Mouse (Mus musculus) kidney, adult 2 months (tissue): ENCODE measurements at regions not wholly inside any gene's neighbourhood (a gene's known extent, or its start where the extent isn't known, plus 50 kb on each side); places are given as distances from the start of the nearest gene placed in this dataset.

Source experiments
- DNase-seq: peaks from one replicate; pipeline ENCODE4 v3.0.0; 2021
- H3K27ac ChIP-seq: fragments of 200-500 bp; 2 replicates; pipeline ENCODE4 v1.5.1; 2012; ENCODE audit warnings: low read depth, low read length, control low read depth, inconsistent platforms; ENCODE audit not compliant: insufficient read depth
- H3K27me3 ChIP-seq: fragments of 200-500 bp; replicated peaks from 2 replicates; pipeline ENCODE4 v1.6.1; 2012; ENCODE audit warnings: mild to moderate bottlenecking, moderate library complexity, low read length, inconsistent platforms; ENCODE audit not compliant: control insufficient read depth, insufficient read depth
- H3K36me3 ChIP-seq: fragments of 200-500 bp; 2 replicates; pipeline ENCODE4 v1.6.1; 2012; ENCODE audit warnings: mild to moderate bottlenecking, moderate library complexity, low read length, inconsistent platforms; ENCODE audit not compliant: control insufficient read depth, insufficient read depth
- H3K4me1 ChIP-seq: fragments of 200-500 bp; 2 replicates; pipeline ENCODE4 v1.6.1; 2011; ENCODE audit warnings: low read length; ENCODE audit not compliant: control insufficient read depth, insufficient read depth
- H3K4me3 ChIP-seq: fragments of 200-500 bp; 2 replicates; pipeline ENCODE4 v1.5.1; 2011; ENCODE audit warnings: mild to moderate bottlenecking, low read depth, low read length, control low read depth; ENCODE audit not compliant: insufficient read depth
- CTCF ChIP-seq: fragments of 200-500 bp; conservative IDR thresholded peaks from 2 replicates; pipeline ENCODE4 v1.5.1; 2011; ENCODE audit warnings: low read depth, mild to moderate bottlenecking, control low read depth, low read length, moderate library complexity, mixed read lengths; ENCODE audit not compliant: insufficient read depth, insufficient read length
- POLR2A ChIP-seq: fragments of 200-500 bp; IDR thresholded peaks from one replicate; pipeline ENCODE4 v1.6.1; 2011; ENCODE audit warnings: low read depth, low read length, control low read depth
- WGBS: fragments of 180-500 bp; shearing (Covaris S2); methylation state at CpG from one replicate; pipeline ENCODE4 v1.1.7; 2018; 5-methylcytosine and 5-hydroxymethylcytosine counted together

GRCm38 (mm10) chr12:25363341-25363740 is 266.4 kb upstream of the Id2 start:
- Histone ChIP-seq H3K27me3 (no peaks in the 10 kb centered on the region), H3K4me1 (peaks cover 5% of the 10 kb centered on the region; the same call in 1 of the 2 replicates), H3K4me3 (no peak overlapping the region), H3K27ac (no peak overlapping the region), H3K36me3 (no peaks in the 10 kb centered on the region)
- DNase-seq = no peak
- 81% methylated on average over 3 of the region's 3 CpGs for WGBS
- TF ChIP-seq CTCF (no peak), POLR2A (no peak)

- Histone ChIP-seq H3K27ac (no peak overlapping the region), H3K4me1 (peaks cover 5% of the 10 kb centered on the region; the same call in 1 of the 2 replicates), H3K36me3 (no peaks in the 10 kb centered on the region), H3K4me3 (no peak overlapping the region), H3K27me3 (no peaks in the 10 kb centered on the region)
- TF ChIP-seq CTCF (no peak), POLR2A (no peak)
- DNase-seq = no peak
- 95% methylated on average over 4 of the region's 4 CpGs for WGBS
Measured at GRCm38 (mm10) chr12:25362771-25363170, 265.8 kb upstream of the Id2 start.

- no peak overlapping the region for H3K4me3 ChIP-seq
- TF ChIP-seq CTCF (no peak), POLR2A (no peak)
- DNase-seq = no peak
- no peaks in the 10 kb centered on the region for H3K27me3 ChIP-seq
- H3K27ac ChIP-seq = no peak overlapping the region
- no peaks in the 10 kb centered on the region for H3K36me3 ChIP-seq
- no peaks in the 10 kb centered on the region for H3K4me1 ChIP-seq
- 86% methylated on average over 2 of the region's 2 CpGs for WGBS
Measured at GRCm38 (mm10) chr12:25360726-25361125, 263.8 kb upstream of the Id2 start.

- H3K4me1 ChIP-seq = no peaks in the 10 kb centered on the region
- no peak overlapping the region for H3K27ac ChIP-seq
- TF ChIP-seq POLR2A (no peak), CTCF (no peak)
- no peaks in the 10 kb centered on the region for H3K27me3 ChIP-seq
- H3K4me3 ChIP-seq = no peak overlapping the region
- no peak for DNase-seq
- no peaks in the 10 kb centered on the region for H3K36me3 ChIP-seq
- 95% methylated on average over 5 of the region's 5 CpGs for WGBS
Measured at GRCm38 (mm10) chr12:25359931-25360330, 263.0 kb upstream of the Id2 start.

- Histone ChIP-seq H3K36me3 (no peaks in the 10 kb centered on the region), H3K27ac (no peak overlapping the region), H3K4me3 (no peak overlapping the region), H3K27me3 (no peaks in the 10 kb centered on the region), H3K4me1 (no peaks in the 10 kb centered on the region)
- DNase-seq = no peak
- WGBS = 62% methylated on average over 8 of the region's 8 CpGs
- TF ChIP-seq CTCF (no peak), POLR2A (no peak)
Measured at GRCm38 (mm10) chr12:25358846-25359525, 262.0 kb upstream of the Id2 start.

- Histone ChIP-seq H3K36me3 (no peaks in the 10 kb centered on the region), H3K27ac (no peak overlapping the region), H3K4me1 (no peaks in the 10 kb centered on the region), H3K4me3 (no peak overlapping the region), H3K27me3 (no peaks in the 10 kb centered on the region)
- no peak for DNase-seq
- WGBS = 95% methylated on average over 2 of the region's 2 CpGs
- no peak for TF ChIP-seq POLR2A
- no peak for TF ChIP-seq CTCF
Measured at GRCm38 (mm10) chr12:25356774-25357173, 259.8 kb upstream of the Id2 start.

GRCm38 (mm10) chr12:25355217-25355616 is 258.3 kb upstream of the Id2 start:
- 61% methylated on average over 1 of the region's 1 CpGs for WGBS
- no peaks in the 10 kb centered on the region for H3K27me3 ChIP-seq
- no peaks in the 10 kb centered on the region for H3K36me3 ChIP-seq
- no peak overlapping the region for H3K27ac ChIP-seq
- H3K4me3 ChIP-seq = no peak overlapping the region
- H3K4me1 ChIP-seq = no peaks in the 10 kb centered on the region
- TF ChIP-seq CTCF (0 out of 2 replicates have a peak, but pooled peaks have one; percentile 8), POLR2A (no peak)
- DNase-seq = no peak
